Mouse (Mus musculus) frontal cortex, postnatal 10 days (tissue): Measurements from ENCODE around the gene Cct8.
A peak's percentile ranks its signal among the peaks of the same experiment; 100 is the strongest.
"Not testable (repeated sequence)": the region's sequence is repeated elsewhere in the genome, so short reads cannot be mapped to it uniquely, and the experiment has no call there.

ENCODE experiments used
- DNase-seq, 2 experiments: peaks; one replicate each; pipeline ENCODE4 v3.0.0; 2022; ENCODE audit warnings: low spot score in 2 of 2, mixed read lengths in 1 of 2

The Cct8 gene

DNA sequence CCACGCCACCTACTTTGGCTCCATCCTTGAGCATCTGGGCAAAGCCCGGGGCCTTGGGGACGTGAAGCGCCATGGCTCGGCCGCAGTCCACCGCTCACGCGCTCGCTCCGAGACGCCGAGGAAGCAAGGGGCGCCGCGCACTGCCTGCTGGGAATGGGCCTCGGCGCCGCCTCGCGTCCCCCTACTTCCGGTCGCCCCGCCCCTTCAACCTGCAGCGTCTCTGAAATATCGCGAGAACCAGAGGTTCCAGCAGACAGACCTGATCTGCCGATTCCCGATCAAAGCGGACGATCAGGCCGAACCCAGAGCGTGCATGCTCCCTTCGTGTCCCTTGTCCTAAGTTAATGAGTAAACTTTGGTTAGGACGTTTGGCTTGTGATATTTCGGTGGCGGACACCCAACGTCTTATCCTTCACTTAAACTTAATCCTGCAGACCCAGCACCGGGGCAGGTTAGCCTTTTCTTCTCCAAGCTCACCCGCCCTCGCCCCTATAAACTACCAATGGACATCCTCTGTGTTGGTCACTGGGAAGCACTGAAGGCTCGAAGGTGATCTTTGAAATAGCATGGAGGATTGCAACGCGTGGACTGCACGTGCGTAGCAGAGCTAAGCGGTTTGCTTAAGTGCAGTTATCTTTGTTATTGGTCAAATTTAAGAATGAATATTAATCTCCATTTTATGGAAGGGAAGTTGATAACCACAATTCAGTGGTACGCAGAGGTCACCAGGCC, at the start of gene Cct8:
Gene Cct8 (minus strand): TSS at position 158 of the 732 bp plus-strand sequence.
- DNase-seq = peak; percentile 92 to 96

DNA sequence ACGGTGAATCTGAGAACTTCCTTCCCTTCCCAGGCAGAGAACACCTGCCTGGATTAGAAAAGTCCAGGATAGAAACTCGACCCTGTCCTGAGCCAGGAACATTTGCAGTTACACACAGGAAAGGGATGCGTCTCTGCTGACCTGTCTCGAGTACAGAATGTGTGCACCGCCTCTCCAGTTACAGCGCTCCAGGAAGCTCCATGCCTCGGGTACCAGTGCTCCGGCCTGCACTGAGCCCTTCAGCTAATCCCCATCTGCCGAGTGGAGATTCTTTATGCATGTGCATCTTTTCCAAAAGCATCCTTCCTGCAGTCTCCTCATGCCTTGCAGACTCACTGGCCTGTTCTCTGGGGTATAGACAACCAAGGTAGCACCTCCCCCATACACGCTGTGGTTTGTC, 33.1 kb upstream of the Cct8 start:
- DNase-seq = no peak

DNA sequence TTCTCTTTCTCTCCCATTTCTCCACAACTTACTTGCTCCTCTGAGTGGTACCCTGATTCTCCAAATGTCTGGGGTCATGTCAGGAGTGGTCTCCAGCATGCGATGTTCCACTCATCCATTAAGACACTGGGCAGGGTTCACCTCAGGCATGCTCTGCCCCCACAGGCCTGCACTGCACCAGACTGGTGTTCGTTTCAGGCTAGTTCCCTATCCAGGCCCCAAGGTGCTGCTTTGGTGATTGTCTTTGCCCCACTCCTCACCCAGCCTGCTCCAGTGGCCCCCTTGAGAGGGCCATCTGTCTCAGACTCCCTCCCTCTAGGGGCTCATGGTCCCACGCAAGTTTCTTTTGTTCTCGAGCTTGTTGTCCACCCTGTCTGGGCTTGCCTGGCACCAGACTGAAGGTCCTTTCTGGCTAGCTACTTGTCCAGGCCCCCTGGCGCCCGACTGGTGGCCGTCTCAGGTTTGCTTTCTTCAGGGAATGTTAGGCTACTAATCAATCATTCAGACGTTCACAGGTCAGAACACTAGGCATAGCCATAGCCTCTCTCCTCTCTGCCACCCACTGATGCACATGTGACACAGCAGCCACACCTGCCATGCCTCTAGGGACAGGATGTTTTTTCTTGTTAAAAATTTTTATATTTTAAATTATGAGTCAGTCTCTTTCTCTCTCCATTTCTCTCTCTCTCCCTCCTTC, 32.0 kb upstream of the Cct8 start:
- DNase-seq = no peak

DNA sequence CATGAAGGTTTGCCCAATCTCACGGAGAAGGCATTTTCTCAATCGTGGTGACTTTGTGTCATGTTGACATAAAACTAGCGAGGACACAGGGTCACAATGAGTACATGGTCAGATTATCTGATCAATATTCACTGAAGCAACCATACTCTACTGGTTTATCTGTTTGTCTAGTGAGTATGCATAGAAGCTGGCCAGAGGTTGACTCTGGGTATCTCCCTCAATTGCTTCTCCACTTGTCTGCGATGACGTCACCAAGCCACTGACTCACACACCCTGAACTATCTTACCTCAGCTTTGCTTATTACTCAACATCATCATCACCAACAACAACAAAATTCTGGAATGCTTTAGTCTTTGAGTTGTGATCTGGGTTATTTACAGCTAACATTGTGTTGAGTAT, 28.6 kb upstream of the Cct8 start:
- no peak for DNase-seq

DNA sequence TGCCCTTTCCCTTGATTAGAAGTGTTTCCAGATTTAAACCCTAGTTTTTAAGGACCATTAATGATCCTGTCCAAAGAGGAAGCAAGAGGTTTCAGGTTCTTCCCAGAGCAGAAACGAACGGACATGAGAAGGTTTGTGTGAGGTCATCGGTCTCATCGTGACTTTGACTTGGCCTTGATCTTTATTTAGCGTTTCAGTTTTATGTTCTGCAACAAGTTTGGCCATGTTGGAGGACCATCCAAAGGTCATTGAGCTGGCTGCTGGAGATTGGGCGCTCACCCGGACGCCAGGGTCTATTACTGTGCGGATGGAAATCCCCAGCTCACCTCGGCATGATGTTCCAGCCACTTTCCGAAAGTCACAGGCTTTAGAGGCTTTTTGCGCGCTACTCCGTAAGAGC, 16.7 kb upstream of the Cct8 start:
- no peak for DNase-seq

DNA sequence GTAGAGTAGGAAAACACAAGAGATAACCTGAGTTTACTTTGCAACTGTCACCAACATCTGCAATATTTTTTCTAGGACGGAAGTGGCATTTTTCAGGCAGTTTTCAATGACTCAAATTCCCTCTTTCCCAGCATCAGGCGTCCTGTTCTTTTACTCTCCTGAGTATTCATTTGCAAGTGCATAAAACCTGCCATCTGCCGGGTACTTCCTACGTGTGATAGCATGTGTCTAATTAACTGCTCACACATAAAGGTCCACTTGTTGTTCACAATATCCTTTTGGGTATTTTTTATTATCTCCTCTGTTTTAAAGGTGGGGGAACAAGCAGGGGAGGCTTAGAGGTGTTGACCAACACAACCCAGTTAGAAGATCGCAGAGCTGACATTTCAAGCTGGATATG, 16.0 kb upstream of the Cct8 start:
- no peak for DNase-seq

DNA sequence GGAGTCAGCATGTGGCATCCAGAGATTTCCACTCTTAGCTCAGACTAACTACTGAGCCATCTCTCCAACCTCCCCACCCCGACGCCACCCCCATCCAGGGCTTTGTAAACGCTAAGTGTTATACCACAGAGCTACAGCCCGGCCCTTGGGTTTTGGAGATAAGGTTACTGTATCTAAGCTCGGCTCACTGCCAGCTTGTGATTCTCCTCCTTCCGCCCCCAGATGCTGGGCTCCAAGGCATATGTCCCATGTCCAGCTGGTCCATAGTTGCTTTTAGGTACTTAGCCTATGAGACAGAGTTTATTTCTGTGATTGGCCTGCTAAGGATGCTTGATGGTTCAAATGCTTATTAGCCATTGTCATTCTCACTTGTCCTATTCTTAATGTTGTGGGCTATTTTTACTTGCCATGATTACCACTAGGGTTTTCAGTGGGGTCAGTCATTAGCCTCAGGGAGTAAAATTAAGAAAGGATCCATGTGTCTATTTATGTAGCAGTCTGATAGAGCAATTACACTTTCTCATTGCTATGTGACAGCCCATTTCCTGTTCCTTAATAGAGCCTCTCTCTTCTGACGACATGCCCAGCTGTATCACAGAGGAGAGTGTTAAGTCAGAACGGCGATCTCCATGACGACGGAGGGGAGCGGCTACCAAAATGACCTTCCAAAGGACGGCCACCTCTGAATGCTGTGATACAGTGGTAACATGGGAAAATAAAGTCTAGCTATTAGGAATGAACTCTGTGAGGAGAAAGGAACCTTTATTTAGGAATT, 5.8 kb upstream of the Cct8 start:
- no peak for DNase-seq

DNA sequence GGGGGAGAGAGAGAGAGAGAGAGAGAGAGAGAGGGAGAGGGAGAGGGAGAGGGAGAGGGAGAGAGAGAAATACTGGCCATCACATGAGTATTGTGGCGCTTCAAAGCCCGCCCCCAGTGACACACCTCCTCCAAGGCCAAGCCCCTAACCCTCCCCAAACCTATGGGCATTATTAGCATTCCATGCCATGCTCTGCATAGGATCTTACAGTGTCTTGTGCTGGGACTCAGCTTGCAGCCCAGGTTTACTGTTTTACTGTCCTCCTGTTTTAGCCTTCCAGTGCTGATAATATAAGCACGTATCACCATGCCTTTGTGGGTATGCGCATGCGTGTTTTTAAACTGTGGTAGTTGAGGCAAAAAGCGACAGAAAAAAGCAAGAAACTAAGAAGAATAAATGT, 3.9 kb upstream of the Cct8 start:
- no peak for DNase-seq

DNA sequence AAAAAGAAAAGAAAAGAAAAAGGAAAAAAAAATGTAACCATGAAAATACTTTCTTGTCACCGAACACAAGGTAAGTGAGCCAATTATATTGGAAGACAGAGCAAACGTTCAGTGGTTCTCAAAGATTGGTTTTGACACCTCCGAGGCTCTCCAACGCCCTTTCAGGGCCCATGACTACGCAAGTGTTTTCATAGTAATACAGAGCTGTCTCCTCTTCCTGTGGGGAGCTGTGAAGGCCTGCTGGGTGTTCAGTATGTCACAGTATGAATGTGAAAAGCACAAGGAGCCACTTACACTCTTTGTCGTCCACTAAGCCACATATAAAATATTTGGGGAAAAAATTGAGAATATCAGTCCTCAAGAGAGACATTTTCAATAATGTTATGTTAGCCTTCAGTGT, 1.5 kb upstream of the Cct8 start:
- DNase-seq = no peak

DNA sequence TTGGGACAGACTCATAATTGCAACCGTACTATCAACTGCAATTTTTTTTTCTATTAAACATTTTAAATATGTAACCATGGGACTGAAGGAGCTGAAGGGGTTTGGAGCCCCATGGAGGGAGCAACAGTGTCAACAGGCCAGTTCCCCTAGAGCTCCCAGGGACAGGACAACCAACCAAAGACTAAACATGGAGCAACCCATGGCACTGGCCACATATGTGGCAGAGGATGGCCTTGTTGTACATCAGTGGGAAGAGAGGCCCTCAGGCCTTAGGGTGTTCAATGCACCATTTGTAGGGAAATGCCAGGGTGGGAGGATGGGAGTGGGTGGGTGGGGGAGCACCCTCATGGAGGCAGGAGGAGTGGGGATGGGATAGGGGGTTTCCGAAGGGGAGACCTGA, 1.1 kb upstream of the Cct8 start:
- no peak for DNase-seq

DNA sequence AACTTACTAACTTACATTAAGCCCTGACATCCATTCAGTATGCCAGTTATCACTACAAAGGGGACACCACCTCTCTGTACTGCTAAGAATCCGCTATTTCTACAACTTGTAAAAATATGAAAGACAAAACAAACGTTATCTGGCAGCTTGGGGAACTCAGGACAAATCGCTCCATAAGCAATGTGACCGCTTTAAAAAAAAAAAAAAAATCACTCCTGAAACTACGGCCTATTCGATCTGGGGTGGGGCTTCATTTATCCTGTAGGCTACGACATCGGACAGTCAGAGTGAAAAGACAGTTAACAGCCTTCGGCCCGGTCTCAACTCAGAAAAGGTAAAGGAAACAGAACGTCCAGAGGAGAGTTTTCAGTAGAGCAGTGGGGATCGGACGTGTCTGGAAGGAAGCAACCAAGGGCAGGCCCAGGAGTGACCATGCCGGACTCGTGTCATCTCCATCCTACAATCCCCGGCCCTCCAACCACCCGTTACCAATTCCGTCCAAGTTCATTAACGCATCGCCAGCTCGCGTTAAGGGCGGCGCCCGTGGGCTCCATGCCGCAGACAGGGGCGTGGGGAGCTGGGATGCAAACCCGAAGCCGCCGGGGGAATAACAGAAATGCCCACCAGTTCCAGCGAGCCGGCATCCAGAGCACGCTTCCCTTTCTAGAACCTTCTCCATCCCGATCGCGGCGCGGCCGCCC, 568 bp downstream of the Cct8 start:
- no peak for DNase-seq

DNA sequence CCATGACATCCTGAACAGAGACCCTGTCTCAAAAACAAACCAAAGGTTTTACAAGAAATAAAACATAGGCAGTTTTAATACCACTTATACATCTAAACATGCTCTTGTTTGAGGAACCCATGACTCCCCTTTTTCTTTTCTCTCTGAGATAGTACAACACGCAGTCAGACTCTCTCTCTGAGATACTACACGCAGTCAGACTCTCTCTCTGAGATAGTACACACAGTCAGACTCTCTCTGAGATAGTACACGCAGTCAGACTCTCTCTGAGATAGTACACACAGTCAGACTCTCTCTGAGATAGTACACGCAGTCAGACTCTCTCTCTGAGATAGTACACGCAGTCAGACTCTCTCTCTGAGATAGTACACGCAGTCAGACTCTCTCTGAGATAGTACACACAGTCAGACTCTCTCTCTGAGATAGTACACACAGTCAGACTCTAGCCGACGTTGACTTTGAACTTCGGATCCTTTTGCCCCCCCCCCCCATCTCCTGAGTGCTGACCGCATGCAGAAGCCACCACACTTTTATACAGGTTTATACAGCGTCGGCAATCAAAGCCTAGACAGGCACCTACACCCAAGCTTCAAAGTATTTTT, 3.4 kb downstream of the Cct8 start:
- not testable (repeated sequence) for DNase-seq

DNA sequence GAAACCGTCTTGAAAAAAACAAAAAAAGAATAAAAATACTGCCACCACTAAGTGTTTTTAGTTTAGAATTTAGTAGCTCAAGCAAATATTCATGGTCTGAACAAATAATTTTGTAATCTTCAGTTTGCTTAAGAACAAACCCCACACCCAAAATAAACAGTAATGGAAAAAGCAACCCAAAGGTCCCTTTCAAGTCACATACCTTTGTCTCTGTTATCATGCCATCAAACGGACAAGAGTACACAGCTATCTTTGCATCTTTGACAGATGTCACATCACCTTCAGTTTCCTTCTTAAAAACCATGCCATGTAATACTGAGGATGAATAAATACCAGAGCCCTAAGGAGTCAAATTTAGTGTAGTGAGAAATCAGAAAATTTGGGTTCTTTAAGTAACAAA, 7.1 kb downstream of the Cct8 start:
- no peak for DNase-seq

DNA sequence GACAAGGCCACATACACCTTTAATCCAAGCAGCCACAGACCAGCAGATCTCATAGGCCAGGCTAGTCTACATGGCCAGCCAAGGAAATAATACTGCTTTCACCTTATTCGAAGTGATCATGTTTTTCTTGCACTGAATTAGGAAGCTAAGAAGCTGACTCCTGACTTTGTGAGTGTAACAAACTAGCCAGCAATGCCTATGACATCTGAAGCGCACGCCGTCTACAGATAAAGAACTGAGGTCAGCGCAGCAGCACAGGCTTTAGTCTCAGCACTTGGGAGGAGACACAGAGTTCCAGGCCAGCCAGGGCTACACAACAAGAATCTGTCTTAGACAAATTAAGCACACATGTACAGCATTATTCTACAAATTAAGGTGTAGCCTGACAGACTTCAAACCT, 8.9 kb downstream of the Cct8 start:
- no peak for DNase-seq

DNA sequence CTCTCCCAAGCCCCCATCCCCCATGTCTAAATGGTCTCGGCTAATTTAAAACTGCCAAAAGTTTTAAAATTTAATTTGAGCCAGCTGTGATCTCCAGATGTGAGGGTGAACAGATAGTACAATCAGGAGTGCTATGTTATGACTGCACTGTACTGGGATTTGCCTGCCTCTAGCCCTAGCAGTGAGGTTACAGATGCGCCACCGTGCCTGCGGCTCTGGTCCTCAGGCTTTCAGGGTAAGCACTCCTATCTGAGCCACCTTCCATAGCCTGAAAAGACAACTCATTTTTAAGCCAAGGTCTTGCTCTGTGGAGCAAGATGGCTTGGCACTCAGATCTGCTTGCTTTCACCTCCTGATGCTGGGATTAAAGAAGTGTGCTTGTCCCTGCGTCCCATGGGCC, 11.3 kb downstream of the Cct8 start:
- DNase-seq = no peak

DNA sequence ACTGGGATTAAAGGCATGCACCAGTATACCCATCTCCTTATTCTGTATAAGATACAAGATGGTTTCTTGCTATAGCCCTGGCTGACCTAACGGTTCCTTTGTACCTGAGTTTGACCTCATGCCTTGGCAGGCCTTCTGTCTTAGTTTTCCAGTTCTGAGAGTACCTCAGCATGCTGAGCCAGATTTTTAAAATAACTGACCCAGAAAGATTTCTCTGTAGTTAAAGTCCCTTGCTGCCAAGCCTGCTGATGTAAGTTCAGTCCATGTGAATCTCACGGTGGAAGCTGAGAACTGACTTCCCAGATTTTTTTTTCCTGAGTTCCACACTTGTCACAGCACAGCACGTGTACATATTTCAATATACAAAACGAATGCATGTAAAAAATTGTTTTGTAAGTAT, 25.1 kb downstream of the Cct8 start:
- no peak for DNase-seq

DNA sequence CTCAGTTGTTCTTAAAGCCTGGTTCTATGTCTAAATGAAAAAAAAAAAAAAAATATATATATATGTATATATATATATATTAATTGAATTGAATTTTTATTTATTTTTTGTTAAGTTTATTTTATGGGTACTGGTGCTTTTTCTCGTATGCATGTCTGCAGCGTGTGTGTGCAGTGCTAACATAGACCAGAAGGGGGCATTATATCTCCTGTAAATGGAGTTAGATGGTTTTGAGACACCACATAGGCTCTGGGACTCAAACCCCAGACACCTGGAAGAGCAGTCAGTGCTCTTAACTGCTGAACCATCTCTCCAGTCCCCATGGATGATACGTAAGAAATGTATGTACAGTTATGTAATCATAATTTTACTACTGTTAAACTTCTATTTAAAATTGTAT, 36.9 kb downstream of the Cct8 start:
- no peak for DNase-seq

DNA sequence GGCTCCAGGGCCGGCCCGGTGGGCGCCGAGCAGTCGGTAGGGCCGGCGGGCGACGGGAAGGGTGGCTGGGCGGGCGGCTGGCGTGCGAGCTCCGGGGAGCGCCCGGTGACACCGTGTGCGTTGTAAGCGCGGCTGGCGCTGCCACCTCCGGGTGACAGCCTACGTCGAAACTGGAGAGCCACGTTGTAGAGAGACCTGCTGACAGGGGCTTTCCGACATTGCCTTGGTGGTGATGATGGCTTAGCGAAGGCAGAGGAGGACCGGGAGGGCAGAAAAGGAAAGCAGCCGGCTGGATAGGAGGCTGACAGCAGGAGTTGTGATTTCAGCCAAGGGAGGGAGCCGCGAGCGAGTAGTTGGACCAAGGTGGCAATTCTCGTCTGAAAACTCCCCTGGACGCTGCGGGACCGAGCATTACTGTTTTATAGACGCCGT, 40.5 kb downstream of the Cct8 start:
- peak in 1 of 2 experiments; percentile 32 for DNase-seq

DNA sequence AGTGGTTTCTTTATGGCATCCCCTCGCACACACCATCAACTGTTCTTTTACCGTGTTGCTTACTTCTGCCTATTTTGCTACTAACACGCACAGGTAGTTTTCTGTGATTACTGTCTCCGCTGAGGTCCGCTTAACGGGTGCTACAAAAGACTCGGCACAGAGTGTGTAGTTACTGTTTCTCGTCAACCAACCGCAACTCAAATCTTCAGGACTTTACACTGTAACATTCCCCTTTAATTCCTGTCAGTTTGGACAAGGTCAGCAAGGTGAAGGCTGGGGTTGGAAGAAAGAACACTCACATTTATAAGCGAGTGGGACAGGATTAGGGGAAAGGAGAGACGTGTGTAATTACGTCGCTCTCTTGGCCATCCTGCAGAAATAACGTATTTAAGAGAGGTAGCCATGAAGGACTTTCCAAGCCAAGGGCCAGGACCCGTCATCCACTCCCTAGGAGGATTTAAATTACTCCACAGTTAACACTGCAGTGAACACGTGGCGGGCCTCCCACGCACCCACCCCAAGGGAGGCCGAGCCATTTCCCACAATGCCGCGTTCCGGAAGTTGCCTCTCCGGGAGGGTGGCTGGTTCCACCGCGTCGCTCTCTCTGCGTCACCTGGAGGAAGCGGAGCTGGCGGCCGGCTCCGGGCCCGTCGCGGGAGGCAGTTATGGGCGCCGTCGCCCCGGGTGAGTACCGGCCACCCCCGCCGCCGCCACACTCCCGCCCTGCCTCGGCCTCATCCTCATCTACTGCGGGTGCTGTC, 41.1 kb downstream of the Cct8 start, which contains the start of gene Usp16:
Gene Usp16 (plus strand): TSS at position 285 of the 761 bp plus-strand sequence.
- DNase-seq = peak; percentile 89 to 91

DNA sequence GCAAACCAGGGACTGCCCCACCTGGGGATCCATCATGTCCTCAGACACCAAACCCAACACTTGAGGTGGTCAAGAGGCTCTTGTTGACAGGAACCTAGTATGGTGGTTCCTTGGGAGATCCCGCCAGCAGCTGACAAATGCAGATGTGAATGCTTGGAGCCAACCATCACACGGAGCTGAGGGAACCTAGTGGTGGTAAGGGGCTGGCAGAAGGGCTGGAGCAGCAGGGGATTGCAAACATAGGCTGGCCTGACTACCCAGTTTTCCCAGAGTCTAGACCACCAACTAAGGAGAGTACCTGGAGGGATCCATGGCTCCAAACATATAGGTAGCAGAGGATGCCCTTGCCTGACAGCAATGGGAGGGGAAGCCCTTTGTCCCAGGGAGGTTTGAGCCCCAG, 42.4 kb downstream of the Cct8 start:
- no peak for DNase-seq

DNA sequence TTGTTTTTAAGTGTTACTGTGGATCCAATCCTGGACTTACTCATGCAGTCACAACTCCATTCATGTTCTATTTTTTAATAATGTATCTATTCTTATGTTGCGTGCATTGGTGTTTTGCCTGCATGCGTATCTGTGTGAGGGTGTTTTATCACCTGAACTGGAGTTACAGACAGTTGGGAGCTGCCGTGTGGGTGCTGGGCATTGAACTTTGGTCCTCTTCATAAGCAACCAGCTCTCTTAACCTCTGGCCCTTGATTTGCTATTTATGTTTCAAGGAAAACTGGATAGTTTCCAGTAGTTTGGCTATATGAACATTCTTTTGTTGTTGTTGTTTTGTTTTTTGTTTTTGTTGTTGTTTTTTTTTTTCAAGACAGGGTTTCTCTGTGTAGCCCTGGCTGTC, 50.1 kb downstream of the Cct8 start:
- DNase-seq = no peak
